Mouse (Mus musculus): ENCODE measurements at regions not wholly inside any gene's neighbourhood (a gene's known extent, or its start where the extent isn't known, plus 50 kb on each side); places are given as distances from the start of the nearest gene placed in this dataset.

GRCm38 (mm10) chr19:18444324-18444723 is 187.3 kb downstream of the Ostf1 start:
- DNase-seq (ENCODE audit: low read depth, low spot score), result no peak

DNA sequence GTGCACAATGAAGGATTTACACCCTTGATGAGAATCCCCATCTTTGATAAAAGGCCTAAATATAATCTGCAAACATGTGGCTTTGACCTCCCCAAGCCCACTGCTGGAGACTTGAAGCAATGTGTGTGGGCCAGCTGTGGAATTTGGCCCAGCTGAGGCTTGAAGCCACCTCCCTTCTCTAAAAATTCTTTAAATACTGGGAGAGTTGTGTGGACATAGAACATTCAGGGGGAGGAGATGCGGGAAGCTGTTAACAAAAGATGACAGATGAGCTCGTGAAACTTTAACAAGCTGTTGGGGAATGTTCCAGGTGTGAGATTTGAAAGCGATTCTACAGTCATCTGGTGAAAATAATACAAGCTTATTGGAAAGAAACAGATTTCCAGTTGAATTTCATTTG is 195.3 kb downstream of the Ostf1 start:
- no peak for DNase-seq (ENCODE audit: low read depth, low spot score)

- DNase-seq (ENCODE audit: low read depth, low spot score), result no peak
Observed at GRCm38 (mm10) chr19:18420381-18420785, 211.2 kb downstream of the Ostf1 start.

DNA sequence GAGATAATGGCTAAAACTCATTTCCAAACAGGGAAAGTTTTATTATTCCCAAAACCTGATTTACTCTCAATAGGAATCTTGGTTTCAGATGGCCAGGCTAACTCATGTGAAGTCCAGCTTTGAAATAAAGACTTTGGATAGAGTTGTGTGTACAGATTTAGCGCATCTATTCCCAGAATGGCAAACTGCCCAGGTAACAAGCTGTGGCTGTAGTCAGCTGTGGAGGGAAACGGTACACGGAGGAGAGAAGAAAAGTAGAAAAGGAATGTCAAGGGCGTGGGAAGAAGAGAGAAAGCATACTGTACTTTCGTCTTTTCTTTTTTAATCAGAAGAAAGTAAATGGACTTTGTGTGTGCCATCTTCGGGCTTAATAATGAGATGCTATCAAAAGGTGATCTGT is 213.1 kb downstream of the Ostf1 start:
- no peak for DNase-seq (ENCODE audit: low read depth, low spot score)

- DNase-seq (ENCODE audit: low read depth, low spot score), result no peak
Observed at GRCm38 (mm10) chr19:18377466-18378089, 254.0 kb downstream of the Ostf1 start.

- no peak for DNase-seq (ENCODE audit: low read depth, low spot score)
Observed at GRCm38 (mm10) chr19:18368612-18369011, 263.0 kb downstream of the Ostf1 start.

DNA sequence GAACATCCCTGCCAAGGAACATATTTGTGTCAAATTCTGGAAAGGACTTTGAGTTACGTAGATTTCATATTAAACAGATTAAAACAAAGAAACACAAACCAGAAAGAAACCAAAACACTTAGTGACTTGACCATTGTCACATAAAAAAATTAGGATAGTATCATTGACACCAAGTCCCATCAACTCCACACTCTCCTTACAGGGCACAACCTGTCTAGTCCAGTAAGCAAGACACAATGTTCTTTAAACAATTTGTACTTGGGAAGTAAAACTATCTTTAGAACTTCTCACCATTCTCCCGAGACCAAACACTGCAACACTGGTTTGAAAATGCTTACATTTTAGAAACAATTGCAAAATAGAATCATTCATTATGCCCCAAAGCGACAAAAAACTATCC is 277.7 kb downstream of the Ostf1 start:
- DNase-seq (ENCODE audit: low read depth, low spot score), result no peak

- no peak for DNase-seq (ENCODE audit: low read depth, low spot score)
Observed at GRCm38 (mm10) chr19:18345735-18346134, 285.9 kb downstream of the Ostf1 start.

- DNase-seq (ENCODE audit: low read depth, low spot score), result no peak
Observed at GRCm38 (mm10) chr19:18343647-18344046, 288.0 kb downstream of the Ostf1 start.

DNA sequence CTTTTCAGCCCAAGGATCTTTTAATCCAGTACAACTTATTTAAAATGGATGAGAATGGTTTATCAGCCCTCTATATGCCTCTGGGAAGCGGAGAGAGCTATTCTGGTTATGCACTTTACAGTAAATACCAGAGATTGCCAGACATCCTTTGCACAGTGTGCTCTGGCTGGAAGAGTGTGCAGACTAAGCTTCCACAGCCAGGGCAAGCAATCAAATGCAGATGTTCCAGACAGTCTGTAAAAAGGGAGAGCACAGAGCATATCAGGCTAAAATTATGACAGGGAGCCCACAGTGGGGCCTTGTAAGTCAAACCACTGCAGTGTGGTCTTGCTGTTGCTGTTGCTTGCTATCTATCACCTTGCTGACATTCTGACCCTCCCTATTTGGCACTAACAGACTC is 288.6 kb downstream of the Ostf1 start:
- DNase-seq (ENCODE audit: low read depth, low spot score), result no peak

- no peak for DNase-seq (ENCODE audit: low read depth, low spot score)
Observed at GRCm38 (mm10) chr19:18337819-18338555, 293.6 kb downstream of the Ostf1 start.

DNA sequence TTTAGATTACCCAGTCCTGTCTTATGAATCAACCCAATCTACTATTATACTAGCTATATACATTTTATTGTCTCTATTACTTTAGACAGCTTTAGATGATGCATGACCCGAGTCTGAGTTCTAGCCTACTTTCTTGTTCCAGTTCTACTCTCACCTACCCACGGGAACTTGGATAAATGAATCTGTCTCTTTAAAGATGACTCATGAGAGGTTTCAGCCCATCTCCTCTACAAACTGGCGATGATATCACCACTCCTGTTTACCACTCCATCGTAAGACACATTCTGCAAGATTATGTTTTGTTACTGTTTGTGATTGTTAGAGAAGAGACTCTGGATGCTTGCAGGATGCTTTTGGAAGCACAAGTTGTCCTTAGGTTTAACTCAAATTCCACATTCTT is 295.0 kb downstream of the Ostf1 start:
- no peak for DNase-seq (ENCODE audit: low read depth, low spot score)

- no peak for DNase-seq (ENCODE audit: low read depth, low spot score)
Observed at GRCm38 (mm10) chr19:18334639-18335038, 297.0 kb downstream of the Ostf1 start.

DNA sequence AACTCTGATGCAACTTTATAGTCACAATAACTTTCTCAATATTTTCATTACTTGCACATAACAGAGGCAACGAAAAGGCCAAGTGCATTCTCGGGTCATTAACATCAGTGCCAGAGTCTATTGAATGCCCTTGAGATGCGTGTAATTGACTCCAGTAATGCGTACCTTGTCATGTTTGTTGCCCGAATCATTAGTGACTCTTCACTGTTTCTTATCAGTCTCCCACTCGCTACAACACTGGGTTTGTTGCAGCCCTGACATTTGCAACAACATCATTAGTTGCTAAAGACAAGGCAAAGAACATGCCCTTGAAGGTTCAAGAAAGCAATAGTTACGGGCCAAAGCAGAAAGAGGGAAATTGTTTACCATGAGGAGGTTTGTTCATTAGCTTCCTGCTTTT is 299.8 kb downstream of the Ostf1 start:
- no peak for DNase-seq (ENCODE audit: low read depth, low spot score)

DNA sequence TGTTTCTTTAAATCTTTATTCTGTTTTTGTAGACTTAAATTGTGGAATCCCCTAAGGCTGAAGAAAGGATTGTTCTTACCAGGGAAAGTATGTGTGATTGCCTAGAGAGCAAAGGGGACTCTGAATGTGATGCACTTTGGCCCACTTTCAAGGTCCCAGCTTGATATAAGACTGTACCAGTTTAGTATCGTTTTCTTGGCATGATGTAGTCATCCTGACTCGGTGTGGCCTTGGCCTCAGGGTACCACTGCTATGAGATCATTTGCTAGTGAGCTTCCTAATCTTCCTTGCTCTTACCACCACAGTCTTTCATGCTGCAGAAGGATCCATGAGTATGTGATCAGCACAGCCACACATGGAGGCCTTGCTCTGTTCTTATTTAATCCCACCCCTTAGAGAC is 302.2 kb downstream of the Ostf1 start:
- no peak for DNase-seq (ENCODE audit: low read depth, low spot score)

GRCm38 (mm10) chr19:18318391-18318944 is 313.2 kb downstream of the Ostf1 start:
- no peak for DNase-seq (ENCODE audit: low read depth, low spot score)

- DNase-seq (ENCODE audit: low read depth, low spot score), result no peak
Observed at GRCm38 (mm10) chr19:18273415-18273814, 358.2 kb downstream of the Ostf1 start.

DNA sequence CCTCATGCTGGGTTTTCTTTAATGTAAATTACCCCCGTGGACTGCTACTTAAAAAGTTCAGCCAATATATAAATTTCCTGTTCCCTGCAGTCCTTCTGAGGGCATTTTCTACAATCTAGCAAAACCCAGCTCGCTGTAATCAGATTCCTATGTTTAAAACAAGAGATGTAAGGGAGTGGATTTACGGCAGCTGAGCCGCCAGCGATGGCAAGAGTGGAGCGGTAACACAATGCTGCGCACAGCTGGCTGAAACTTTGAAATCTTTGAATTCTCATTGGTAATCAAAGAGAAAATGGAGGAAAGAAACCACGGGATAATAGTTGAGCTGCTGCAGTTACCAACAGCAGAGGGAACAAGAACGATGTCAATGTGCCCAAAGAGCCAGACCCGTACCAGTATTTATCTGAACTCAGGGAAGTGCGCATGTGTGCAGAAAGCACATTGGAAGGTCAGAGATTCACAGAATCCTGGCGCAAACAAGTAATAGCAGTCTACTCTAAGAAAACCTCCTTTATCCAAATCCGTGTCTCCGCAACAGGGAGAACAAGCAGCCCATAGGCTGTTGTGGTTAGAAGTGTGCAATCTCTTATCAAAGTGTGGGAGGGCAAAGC is 376.4 kb downstream of the Ostf1 start:
- DNase-seq (ENCODE audit: low read depth, low spot score), result peak; percentile 14

GRCm38 (mm10) chr19:18253333-18253732 is 378.3 kb downstream of the Ostf1 start:
- peak; percentile 6 for DNase-seq (ENCODE audit: low read depth, low spot score)
